Mouse (Mus musculus) bone marrow, adult 2 months (tissue): ENCODE measurements around the gene Gpbp1l1. TPM values are rescaled to one million over a fixed set of nuclear protein-coding genes. Genes with fewer than 3 reads are reported as not detected.
A peak's percentile ranks its signal among the peaks of the same experiment; 100 is the strongest.

Experiments used
- H3K27ac ChIP-seq: fragments of 200-500 bp; 2 replicates; pipeline ENCODE4 v1.5.1; 2012; ENCODE audit warnings: low read depth, mild to moderate bottlenecking, control low read depth, inconsistent platforms, low read length; ENCODE audit not compliant: control insufficient read depth, poor library complexity, insufficient read depth
- H3K4me1 ChIP-seq: fragments of 200-500 bp; 2 replicates; pipeline ENCODE4 v1.6.1; 2011; ENCODE audit warnings: low read length; ENCODE audit not compliant: control insufficient read depth, insufficient read depth
- H3K4me3 ChIP-seq: fragments of 200-500 bp; replicated peaks from 2 replicates; pipeline ENCODE3; 2011; ENCODE audit warnings: mild to moderate bottlenecking, low read depth, low read length, control low read depth; ENCODE audit not compliant: control insufficient read depth
- CTCF ChIP-seq: fragments of 200-500 bp; IDR thresholded peaks from 2 replicates; pipeline ENCODE4 v1.5.1; 2011; ENCODE audit warnings: low read length, control low read depth; ENCODE audit not compliant: control insufficient read depth, insufficient read depth
- POLR2A ChIP-seq: fragments of 200-500 bp; IDR thresholded peaks from 2 replicates; pipeline ENCODE4 v1.6.1; 2011; ENCODE audit warnings: low read depth, mild to moderate bottlenecking, control low read depth, low read length, borderline replicate concordance; ENCODE audit not compliant: control insufficient read depth
- WGBS: fragments of 180-500 bp; shearing (Covaris S2); methylation state at CpG from one replicate; pipeline ENCODE4 v1.1.7; 2018; 5-methylcytosine and 5-hydroxymethylcytosine counted together
- polyA plus RNA-seq: library from polyadenylated mRNA; stranded (reverse); fragments of >200 nt; gene quantifications from 2 replicates; pipeline ENCODE4 v1.2.4, GENCODE M21; 2011; ENCODE audit warnings: low replicate concordance; ENCODE audit not compliant: missing spikeins, insufficient read depth, insufficient read length

Gpbp1l1 gene
- 19.7 and 33.0 TPM in 2 replicates for polyA plus RNA-seq

DNA sequence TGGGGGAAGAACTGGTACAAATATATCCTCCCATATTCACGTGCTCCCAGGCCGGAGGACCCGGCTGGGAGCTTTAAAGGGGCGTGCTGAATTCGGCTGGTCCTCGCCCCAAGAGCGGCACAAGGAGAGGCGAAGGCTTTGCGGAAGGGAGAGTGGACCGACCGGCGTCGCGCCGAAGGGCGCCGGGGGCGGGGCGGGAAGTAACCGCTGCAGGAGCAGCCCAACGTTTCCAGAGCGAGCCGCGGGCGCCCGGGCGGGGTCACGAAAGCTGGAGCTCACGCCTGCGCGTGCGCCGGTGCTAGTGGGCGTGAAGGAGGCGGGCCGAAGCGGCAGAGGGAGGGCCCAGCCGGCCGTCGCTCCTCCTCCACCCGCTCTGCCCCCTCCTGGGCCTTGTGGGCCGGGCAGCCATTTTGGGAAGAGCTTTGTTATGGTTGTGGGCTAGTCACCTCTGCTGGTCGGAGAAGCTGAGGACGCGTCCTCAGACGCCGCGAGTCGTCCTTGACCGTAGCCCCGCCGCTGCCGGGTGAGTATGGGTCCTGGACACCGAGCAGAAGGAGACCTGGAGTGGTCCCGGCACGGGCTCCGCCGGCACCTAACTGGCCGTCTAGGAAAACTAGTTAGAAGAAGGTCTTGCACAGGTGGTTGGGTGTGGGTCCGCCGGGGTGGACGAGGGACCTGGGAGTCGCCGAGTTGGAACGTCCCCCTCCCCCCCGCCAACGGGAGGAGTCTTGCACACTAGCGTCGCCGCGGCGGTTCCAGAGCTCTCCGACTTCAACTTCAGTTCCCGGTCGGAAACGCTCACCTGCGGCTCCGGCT is at the start of gene Gpbp1l1:
TSS of gene Gpbp1l1 (plus strand) at position 353 of the 816 bp plus-strand sequence.
- H3K4me3 ChIP-seq, result peak within 1 kb of the TSS; percentile 100
- under 1% methylated on average over 78 of the region's 78 CpGs for WGBS
- TF ChIP-seq CTCF (0 out of 2 replicates have a peak, but pooled peaks have one; percentile 10), POLR2A (peak; percentile 54)
- H3K4me1 ChIP-seq, result no peaks in the 10 kb centered on the region; the same call in 1 of the 2 replicates
- peak within 1 kb of the TSS; percentile 98 for H3K27ac ChIP-seq

DNA sequence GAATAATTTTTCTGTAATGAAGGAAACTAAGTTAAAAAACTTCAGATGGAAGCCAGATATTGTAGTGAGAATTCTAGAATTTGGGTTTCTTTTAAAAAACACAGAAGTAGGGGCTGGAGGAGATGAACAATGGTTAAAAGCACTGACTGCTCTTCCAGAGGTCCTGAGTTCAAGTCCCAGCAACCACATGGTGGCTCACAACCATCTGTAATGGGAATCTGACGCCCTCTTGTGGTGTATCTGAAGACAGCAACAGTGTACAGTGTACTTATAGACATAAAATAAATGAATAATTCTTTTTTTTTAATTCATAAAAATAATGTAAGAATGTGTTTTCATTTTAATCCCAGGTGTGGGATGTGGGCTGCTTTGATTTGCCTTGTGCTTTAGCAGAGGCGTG is 26.3 kb upstream of the Gpbp1l1 start:
- Histone ChIP-seq H3K27ac (no peak overlapping the region), H3K4me3 (no peak overlapping the region), H3K4me1 (no peaks in the 10 kb centered on the region)
- 73% methylated on average over 2 of the region's 2 CpGs for WGBS
- TF ChIP-seq POLR2A, result no peak
- TF ChIP-seq CTCF, result no peak

- H3K27ac ChIP-seq, result no peak overlapping the region
- TF ChIP-seq CTCF (no peak), POLR2A (no peak)
- H3K4me1 ChIP-seq, result no peaks in the 10 kb centered on the region
- H3K4me3 ChIP-seq, result no peak overlapping the region
These were observed 21.1 kb upstream of the Gpbp1l1 start for GRCm38 (mm10) chr4:116536351-116536750.

GRCm38 (mm10) chr4:116537737-116538136 is 19.7 kb upstream of the Gpbp1l1 start:
- Histone ChIP-seq H3K4me3 (no peak overlapping the region), H3K4me1 (no peaks in the 10 kb centered on the region), H3K27ac (no peak overlapping the region)
- 92% methylated on average over 3 of the region's 3 CpGs for WGBS
- TF ChIP-seq CTCF (no peak), POLR2A (no peak)

- H3K4me1 ChIP-seq, result no peaks in the 10 kb centered on the region
- H3K4me3 ChIP-seq, result no peak overlapping the region
- no peak for TF ChIP-seq CTCF
- TF ChIP-seq POLR2A, result no peak
- no peak overlapping the region for H3K27ac ChIP-seq
- WGBS, result 60% methylated on average over 1 of the region's 1 CpGs
These were observed 7.0 kb upstream of the Gpbp1l1 start for GRCm38 (mm10) chr4:116550432-116550831.

- H3K27ac ChIP-seq, result no peak overlapping the region
- no peaks in the 10 kb centered on the region for H3K4me1 ChIP-seq
- WGBS, result 79% methylated on average over 3 of the region's 3 CpGs
- TF ChIP-seq CTCF, result no peak
- TF ChIP-seq POLR2A, result no peak
- H3K4me3 ChIP-seq, result no peak overlapping the region
These were observed 4.4 kb upstream of the Gpbp1l1 start for GRCm38 (mm10) chr4:116553035-116553434.

DNA sequence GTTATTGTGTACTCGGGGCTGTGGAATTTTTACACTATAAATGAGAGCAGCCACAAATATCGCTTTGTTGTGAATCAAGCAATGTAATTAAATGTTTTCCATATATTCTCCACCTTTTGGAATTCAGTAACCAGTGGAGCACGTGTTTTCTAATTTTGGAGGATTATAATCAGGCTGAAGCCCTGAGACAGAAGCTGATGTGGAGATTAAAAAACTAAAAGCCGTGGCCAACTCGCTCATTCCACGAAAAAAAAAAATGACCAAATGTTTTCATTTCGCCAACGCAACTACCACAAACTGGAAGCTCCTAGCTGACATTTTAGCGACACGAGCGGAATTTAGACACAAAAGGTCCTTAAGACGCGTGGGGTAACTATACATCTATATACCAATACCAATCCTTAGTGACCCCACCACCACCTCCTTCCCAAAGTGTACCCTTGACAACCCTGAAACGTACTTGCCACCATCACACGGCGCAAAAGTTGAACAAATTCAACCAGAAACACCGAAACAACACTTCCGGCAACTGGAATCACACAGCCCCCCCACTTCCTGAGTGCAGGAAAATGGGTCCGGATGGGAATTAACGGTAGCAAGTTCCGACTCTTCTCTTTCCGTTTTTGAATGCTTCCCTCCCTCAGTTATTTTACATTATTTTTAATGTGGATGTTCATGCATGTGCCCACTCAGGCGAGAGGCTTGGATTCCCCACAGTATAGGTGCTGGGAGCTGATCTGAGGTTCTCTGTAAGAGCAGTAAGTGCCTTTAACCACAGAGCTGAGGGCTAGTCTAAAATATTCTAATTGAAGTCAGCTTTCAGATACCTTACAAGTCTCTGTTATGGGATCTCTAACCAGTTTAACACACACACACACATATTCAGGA is 1.8 kb upstream of the Gpbp1l1 start, which contains the start of gene Tmem69:
TSS of gene Tmem69 (minus strand) at position 524 of the 888 bp plus-strand sequence.
- H3K4me3 ChIP-seq, result peak within 1 kb of the TSS; percentile 100
- WGBS, result 2% methylated on average over 23 of the region's 23 CpGs
- H3K4me1 ChIP-seq, result no peaks in the 10 kb centered on the region; the same call in 1 of the 2 replicates
- TF ChIP-seq POLR2A, result no peak
- no peak for TF ChIP-seq CTCF
- H3K27ac ChIP-seq, result peak within 1 kb of the TSS; percentile 98
